Mouse (Mus musculus) ES-E14 (cell line): Measurements from ENCODE around the gene Afg3l1. TPM values are rescaled to one million over a fixed set of nuclear protein-coding genes. Genes with fewer than 3 reads are reported as not detected.

Source experiments
- DNase-seq: peaks from one replicate; pipeline ENCODE4 v3.0.0-alpha.2; 2013; ENCODE audit warnings: low read depth, low spot score
- H3K27ac ChIP-seq: 2 replicates; pipeline ENCODE4 v1.5.1; 2012; ENCODE audit warnings: low read depth, mild to moderate bottlenecking, low read length, moderate library complexity, mixed read lengths; ENCODE audit not compliant: poor library complexity, insufficient read depth, severe bottlenecking
- H3K36me3 ChIP-seq: 2 replicates; pipeline ENCODE4 v1.6.1; 2012; ENCODE audit warnings: mild to moderate bottlenecking, low read length, moderate library complexity, mixed read lengths; ENCODE audit not compliant: control insufficient read depth, poor library complexity, insufficient read depth, severe bottlenecking
- H3K4me1 ChIP-seq, 2 experiments: fragments of 150-350 bp in 1 of 2; sonication (generic) in 1 of 2; 2 replicates each; pipeline ENCODE4 v1.6.1; 2012; ENCODE audit warnings: low read length in 2 of 2, mild to moderate bottlenecking in 1 of 2, mixed read lengths in 1 of 2; ENCODE audit not compliant: control insufficient read depth in 2 of 2, insufficient read depth in 2 of 2, poor library complexity in 1 of 2
- H3K4me3 ChIP-seq, 2 experiments: fragments of 150-350 bp in 1 of 2; sonication (generic) in 1 of 2; 2 replicates each; pipeline ENCODE4 v1.5.1; 2012; ENCODE audit warnings: low read length in 2 of 2, low read depth in 1 of 2, mild to moderate bottlenecking in 1 of 2, mixed read lengths in 1 of 2; ENCODE audit not compliant: insufficient read depth in 1 of 2, poor library complexity in 1 of 2, severe bottlenecking in 1 of 2
- H3K9ac ChIP-seq: 2 replicates; pipeline ENCODE4 v1.6.1; 2012; ENCODE audit warnings: low read depth, mild to moderate bottlenecking, low read length, mixed read lengths; ENCODE audit not compliant: poor library complexity, insufficient read depth, severe bottlenecking
- H3K9me3 ChIP-seq: fragments of 150-350 bp; sonication (generic); 2 replicates; pipeline ENCODE4 v1.6.1; 2012; ENCODE audit warnings: low read depth, mild to moderate bottlenecking, low read length; ENCODE audit not compliant: control insufficient read depth, insufficient read depth
- CHD2 ChIP-seq: IDR thresholded peaks from 2 replicates; pipeline ENCODE4 v1.6.1; 2014; ENCODE audit warnings: mild to moderate bottlenecking, low read depth, low read length, inconsistent platforms
- HCFC1 ChIP-seq: IDR thresholded peaks from 2 replicates; pipeline ENCODE4 v1.6.1; 2012; ENCODE audit warnings: low read length, inconsistent platforms, borderline replicate concordance; ENCODE audit not compliant: insufficient read depth
- MAFK ChIP-seq: IDR thresholded peaks from 2 replicates; pipeline ENCODE4 v1.6.1; 2014; ENCODE audit warnings: mild to moderate bottlenecking, low read depth, low read length, inconsistent platforms; ENCODE audit not compliant: insufficient read depth
- ZC3H11A ChIP-seq: IDR thresholded peaks from 2 replicates; pipeline ENCODE4 v1.6.1; 2012; ENCODE audit warnings: low read depth, mild to moderate bottlenecking, inconsistent platforms, low read length, borderline replicate concordance
- ZNF384 ChIP-seq: IDR thresholded peaks from 2 replicates; pipeline ENCODE4 v1.6.1; 2012; ENCODE audit warnings: low read depth, low read length, inconsistent platforms
- in situ Hi-C, 2 experiments: fragments of 600-800 bp; cut with MboI; formaldehyde crosslinking; loops; one replicate each; pipeline ENCODE4 v1.15.1; 2025; ENCODE audit warnings: low sequenced_read_pairs in 2 of 2, inconsistent platforms in 1 of 2; ENCODE audit not compliant: unreplicated experiment in 2 of 2
- total RNA-seq: library from RNA; depleted of rRNA; stranded (reverse); fragments of 300-350 nt; gene quantifications from 2 replicates; pipeline ENCODE4 v1.2.3, GENCODE M21; 2012

Gene Afg3l1
- total RNA-seq, 1 experiment: 80.0 TPM

- no peak overlapping the region for H3K27ac ChIP-seq
- peak overlapping the region; percentile 99 for H3K9ac ChIP-seq
- H3K9me3 ChIP-seq: no peaks in the 10 kb centered on the region
- peaks cover 5 to 7% of the 10 kb centered on the region in 2 experiments; a peak in 3 of 4 replicates for H3K4me1 ChIP-seq
- no peak for TF ChIP-seq ZC3H11A
- TF ChIP-seq HCFC1: no peak
- TF ChIP-seq CHD2: no peak
- TF ChIP-seq ZNF384: no peak
- no peak for TF ChIP-seq MAFK
- in situ Hi-C loops: no loop called here
- peaks cover 8% of the 10 kb centered on the region for H3K36me3 ChIP-seq
- DNase-seq: no peak
- H3K4me3 ChIP-seq: peak overlapping the region; percentile 82 to 96
Measured at GRCm38 (mm10) chr8:123476911-123477736, 579 bp upstream of the Afg3l1 start.

GRCm38 (mm10) chr8:123478456-123479218 lies 934 bp downstream of the Afg3l1 start:
- TF ChIP-seq ZC3H11A: no peak
- no peak for TF ChIP-seq MAFK
- TF ChIP-seq ZNF384: no peak
- no peak for TF ChIP-seq CHD2
- no peak for TF ChIP-seq HCFC1
- in situ Hi-C loops: no loop called here
- H3K4me1 ChIP-seq: peaks cover 5 to 7% of the 10 kb centered on the region in 2 experiments; a peak in 3 of 4 replicates

DNA sequence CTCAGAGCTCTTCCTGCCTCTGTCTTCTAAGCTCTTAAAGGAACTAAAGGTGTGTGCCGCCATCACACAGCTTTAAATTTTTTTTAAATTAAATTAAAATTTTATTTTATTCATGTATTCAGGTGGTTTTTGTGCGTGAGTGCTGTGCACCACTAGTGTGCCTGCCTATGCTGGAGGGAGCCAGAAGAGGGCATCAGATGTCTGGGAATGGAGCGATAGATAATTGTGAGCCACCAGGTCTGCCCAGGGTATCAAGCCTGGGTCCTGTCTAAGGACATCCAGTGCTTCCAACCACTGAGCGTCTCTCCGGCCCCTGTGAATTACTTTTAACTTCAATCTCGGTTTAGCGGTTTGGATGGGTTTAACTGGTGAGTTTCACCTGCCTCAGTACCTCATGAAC lies 4.9 kb downstream of the Afg3l1 start:
- TF ChIP-seq CHD2 (no peak), ZC3H11A (no peak), HCFC1 (no peak), ZNF384 (no peak), MAFK (no peak)
- Histone ChIP-seq H3K9me3 (no peaks in the 10 kb centered on the region), H3K4me1 (peaks cover 4 to 5% of the 10 kb centered on the region in 2 experiments; a peak in 3 of 4 replicates), H3K9ac (no peak overlapping the region), H3K4me3 (no peak overlapping the region), H3K36me3 (peaks cover 28% of the 10 kb centered on the region), H3K27ac (no peak overlapping the region)
- in situ Hi-C loops: no loop called here
- no peak for DNase-seq

More at GRCm38 (mm10) chr8:123478456-123479218, 934 bp downstream of the Afg3l1 start:
- peak overlapping the region; percentile 99 for H3K9ac ChIP-seq
- H3K4me3 ChIP-seq: peak overlapping the region; percentile 82 to 96
- H3K36me3 ChIP-seq: peaks cover 10% of the 10 kb centered on the region
- DNase-seq: no peak
- no peak overlapping the region for H3K27ac ChIP-seq
- H3K9me3 ChIP-seq: no peaks in the 10 kb centered on the region

GRCm38 (mm10) chr8:123491280-123492075 lies 13.8 kb downstream of the Afg3l1 start:
- no peak overlapping the region for H3K9ac ChIP-seq
- no peak for DNase-seq
- peaks cover 63% of the 10 kb centered on the region for H3K36me3 ChIP-seq
- no peak overlapping the region for H3K27ac ChIP-seq
- no peaks in the 10 kb centered on the region for H3K4me1 ChIP-seq
- H3K9me3 ChIP-seq: no peaks in the 10 kb centered on the region
- H3K4me3 ChIP-seq: no peak overlapping the region
- in situ Hi-C loops: no loop called here
- TF ChIP-seq HCFC1 (no peak), ZC3H11A (no peak), MAFK (no peak), ZNF384 (no peak), CHD2 (no peak)
